Mouse (Mus musculus) kidney, adult 11 months (tissue): ENCODE results near the gene Fbxo21.

ENCODE experiments used
- DNase-seq: peaks from one replicate; pipeline ENCODE4 v3.0.0; 2022

The Fbxo21 gene

GRCm38 (mm10) chr5:117980921-117981320 is 4.4 kb downstream of the Fbxo21 start:
- DNase-seq, result no peak

DNA sequence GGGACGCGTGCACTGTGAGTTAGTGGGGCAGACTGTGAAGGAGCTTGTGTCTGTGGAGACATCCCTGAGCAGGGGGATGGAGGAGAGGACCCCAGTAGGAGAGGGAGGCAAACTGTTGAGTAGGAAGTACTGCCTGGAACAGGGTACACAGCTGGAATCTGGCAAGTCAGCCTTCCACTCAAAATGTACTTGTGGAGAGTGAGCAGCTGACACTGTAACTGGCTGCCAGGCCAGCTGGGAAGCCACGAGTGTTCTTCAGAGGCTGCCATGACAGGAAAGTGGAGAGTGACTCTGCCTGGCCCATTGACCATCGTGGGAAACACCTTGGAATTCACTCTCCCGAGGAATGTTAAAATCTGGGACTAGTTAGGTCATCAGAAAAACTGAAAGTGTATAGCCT is 5.4 kb downstream of the Fbxo21 start:
- DNase-seq, result no peak

DNA sequence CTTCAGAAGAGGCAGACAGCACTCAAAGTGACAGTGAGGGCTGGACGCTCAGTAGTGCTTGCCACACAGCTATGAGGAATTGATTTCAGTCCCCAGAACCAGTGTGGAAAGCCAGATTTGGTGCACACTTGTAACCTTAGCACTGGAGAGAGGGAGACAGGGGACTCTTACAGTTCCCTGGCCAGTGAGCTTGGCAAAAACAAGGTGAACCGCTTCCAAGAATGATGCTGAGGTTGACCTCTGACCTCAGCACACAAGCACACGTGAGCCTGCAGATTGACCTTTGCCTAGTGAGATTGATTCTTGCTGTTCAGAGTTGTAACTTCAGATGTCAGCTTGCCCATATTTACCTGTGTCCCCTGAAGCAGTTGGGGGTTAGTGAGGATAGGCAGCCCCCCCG is 9.8 kb downstream of the Fbxo21 start:
- DNase-seq, result peak; percentile 84

- DNase-seq, result no peak
Measured at GRCm38 (mm10) chr5:117987891-117988290, 11.4 kb downstream of the Fbxo21 start.

- no peak for DNase-seq
Measured at GRCm38 (mm10) chr5:117988367-117988766, 11.8 kb downstream of the Fbxo21 start.

DNA sequence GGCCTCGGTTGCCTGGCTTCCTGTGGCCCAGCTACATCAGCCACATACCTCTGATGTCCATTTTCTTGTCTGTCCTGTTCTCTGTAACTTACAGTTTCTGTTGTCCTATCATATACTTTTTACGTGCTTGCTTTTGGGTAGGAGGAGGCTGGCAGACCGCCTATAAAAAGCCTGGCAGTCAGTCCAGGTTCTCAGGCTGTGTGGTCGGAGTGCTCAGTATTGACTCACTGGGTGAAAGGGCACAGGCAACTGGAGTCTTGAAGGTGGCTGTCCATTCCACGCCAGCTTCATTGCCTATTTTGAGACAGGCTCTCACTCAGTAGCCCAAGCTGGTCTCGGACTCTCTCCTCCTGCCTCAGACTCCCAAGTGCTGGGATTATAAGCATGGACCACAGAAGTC is 13.2 kb downstream of the Fbxo21 start:
- peak; percentile 73 for DNase-seq

- no peak for DNase-seq
Measured at GRCm38 (mm10) chr5:117990957-117991356, 14.4 kb downstream of the Fbxo21 start.

GRCm38 (mm10) chr5:117993550-117993949 is 17.0 kb downstream of the Fbxo21 start:
- no peak for DNase-seq

DNA sequence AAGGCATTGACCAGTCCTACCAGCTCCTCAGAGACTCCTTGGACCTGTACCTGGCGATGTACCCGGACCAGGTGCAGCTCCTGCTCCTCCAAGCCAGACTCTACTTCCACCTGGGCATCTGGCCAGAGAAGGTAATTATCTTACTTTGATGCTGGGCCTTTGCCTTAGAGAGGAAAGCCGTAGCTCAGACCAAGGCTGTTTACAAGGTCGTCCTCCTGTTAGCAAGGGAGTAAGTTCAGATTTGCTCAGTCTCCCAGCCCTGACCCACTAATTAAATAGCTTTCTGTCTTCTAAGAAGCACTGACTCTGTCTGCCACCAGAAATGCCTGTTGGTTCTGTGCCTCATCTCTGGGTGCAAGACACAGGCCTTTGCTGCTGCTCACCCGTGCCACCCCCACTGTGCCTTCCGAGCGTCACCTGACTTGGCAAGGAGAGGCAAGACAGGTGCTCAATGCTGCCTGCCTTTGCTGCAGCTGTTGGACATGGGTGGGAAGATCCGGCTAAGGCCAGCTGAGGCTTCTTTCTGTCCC is 18.9 kb downstream of the Fbxo21 start:
- peak; percentile 77 for DNase-seq

DNA sequence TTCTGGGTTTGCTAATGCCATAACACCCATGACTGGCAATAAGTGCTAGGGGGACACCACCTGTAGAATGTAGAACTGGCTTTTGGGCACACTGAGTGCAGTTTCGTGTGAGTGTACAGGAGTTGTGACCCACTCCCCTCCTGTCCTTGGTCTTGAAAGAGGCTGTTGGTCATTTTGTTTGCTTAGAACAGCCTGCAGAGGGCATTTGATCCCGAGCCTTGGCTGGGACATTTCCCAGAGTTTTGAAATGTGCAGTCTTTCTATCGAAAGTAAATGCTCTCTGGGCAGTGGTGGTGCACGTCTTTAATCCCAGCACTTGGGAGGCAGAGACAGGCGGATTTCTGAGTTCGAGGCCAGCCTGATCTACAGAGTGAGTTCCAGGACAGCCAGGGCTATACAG is 19.4 kb downstream of the Fbxo21 start:
- no peak for DNase-seq

DNA sequence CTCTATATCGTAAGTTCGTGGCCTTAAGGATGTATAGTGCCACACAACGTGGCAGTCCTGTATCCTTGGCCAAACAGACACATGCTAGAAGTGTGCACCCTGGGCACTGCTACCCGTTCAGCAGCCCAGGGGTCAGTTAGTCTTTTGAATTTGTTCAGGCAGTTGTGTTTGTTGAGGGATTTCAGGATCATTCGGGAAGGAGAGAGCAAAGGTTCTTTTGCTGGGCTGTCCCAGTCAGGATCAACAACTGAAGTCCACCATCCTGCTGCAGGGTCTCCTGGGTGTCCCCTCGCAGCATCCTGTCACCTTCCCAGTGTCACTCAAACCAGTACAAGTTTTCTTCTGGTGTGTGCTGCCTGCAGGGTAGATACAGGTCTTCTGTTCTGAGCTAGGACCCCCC is 20.1 kb downstream of the Fbxo21 start:
- DNase-seq, result no peak

DNA sequence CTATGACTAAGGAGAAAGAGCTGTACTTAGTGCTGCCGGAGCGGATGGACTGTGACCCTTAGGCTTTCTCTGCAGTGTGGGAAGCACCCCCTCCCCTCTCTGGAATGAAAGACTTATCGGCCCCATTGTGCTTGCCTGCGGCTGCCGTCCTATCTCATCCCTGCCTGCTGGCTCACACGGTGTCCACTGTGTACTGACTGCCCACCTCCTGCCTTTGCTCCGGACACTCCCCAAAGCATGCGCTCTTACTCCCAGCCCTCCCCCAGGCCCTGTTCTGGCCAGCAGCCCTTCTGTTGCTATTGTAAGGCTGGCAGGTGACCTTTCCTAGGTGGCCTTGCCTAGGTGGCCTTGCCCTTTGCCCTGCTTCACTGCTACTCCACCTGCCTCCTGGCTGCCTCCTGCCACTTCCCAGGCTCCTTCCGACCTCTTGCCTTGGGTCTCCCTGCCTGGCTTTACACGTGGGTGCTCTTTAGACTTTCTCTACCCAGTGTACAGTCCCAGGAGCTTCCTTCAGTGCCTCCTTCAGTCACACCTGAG is 21.0 kb downstream of the Fbxo21 start:
- DNase-seq, result peak; percentile 79

- no peak for DNase-seq
Measured at GRCm38 (mm10) chr5:117999061-117999460, 22.5 kb downstream of the Fbxo21 start.

GRCm38 (mm10) chr5:117999584-117999983 is 23.1 kb downstream of the Fbxo21 start:
- no peak for DNase-seq

DNA sequence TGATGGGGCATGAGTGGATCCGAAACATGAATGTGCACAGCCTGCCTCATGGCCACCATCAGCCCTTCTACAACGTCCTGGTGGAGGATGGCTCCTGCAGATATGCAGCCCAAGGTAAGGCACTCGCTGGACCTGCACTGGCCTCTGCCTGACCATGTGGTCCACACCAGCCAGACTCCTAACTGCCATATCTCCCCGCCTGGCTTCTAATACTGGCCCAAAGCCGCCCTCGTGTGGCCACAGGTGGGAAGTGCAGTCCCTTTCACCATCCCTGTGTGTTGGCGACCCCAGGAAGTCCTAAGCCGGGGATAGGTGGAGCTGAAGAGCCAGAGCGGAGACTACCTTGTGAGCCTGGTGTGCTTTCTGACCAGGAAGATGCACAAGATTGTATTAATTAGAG is 25.5 kb downstream of the Fbxo21 start:
- DNase-seq, result peak; percentile 47

GRCm38 (mm10) chr5:118004619-118005018 is 28.1 kb downstream of the Fbxo21 start:
- DNase-seq, result no peak

GRCm38 (mm10) chr5:118005728-118006127 is 29.2 kb downstream of the Fbxo21 start:
- no peak for DNase-seq

DNA sequence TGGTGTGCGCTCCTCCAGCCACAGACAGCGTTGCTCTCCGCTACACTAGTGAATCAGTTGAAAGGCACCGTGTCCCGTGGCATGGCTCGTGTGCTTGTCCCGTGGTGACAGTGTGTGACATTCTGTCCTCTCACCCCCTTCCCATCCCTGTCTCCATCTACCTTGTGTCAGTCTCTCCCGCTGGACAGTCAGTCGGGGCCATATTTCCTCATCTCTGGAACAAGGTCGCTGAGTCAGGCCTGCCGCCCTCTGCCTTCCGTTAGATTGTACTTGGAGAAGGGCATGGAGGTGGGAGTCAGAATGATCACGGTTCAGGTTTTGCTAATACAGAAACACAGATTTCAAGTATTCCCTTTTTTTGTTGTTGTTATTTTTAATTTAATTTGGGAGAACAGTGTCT is 31.8 kb downstream of the Fbxo21 start:
- no peak for DNase-seq

DNA sequence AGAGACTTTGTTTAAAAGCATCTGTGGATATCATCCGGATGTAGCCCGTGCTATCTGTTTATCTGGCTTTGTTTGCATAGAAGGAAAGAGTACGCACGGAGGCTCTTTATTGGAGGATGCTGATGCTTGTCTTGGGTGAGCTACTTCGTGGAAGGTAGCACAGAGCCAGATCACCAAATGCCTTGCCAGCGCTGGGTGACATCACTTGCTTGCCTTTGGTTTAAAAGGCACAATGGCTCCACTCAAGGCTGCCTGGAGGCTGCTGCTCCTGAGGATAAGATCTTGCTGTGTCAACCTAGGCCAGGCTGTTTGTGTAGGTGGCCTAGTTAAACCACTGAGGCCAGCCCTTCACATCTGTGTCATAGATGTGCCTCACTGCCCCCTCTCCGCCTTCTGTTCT is 34.3 kb downstream of the Fbxo21 start:
- no peak for DNase-seq

GRCm38 (mm10) chr5:118011796-118012195 is 35.3 kb downstream of the Fbxo21 start:
- no peak for DNase-seq

DNA sequence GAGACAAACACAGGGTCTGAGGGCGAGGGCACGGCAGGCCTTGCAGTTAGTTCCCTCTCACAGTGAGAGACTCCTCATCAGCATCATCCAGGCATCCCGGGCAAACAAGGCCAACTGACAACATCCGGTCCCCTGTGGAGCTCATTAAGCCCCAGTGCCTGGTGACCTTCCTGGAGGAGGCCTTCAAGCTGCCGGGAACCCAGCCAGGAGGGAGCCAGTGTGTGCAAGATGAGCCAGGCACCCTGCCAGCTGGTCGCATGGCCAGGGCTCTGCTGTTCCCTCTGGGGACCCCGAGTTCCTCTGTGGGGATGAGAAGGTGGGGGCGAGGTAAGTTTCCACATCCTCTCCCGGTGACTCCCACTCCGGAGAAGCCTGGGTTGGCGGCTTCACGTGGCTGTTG is 38.5 kb downstream of the Fbxo21 start:
- DNase-seq, result peak; percentile 85

DNA sequence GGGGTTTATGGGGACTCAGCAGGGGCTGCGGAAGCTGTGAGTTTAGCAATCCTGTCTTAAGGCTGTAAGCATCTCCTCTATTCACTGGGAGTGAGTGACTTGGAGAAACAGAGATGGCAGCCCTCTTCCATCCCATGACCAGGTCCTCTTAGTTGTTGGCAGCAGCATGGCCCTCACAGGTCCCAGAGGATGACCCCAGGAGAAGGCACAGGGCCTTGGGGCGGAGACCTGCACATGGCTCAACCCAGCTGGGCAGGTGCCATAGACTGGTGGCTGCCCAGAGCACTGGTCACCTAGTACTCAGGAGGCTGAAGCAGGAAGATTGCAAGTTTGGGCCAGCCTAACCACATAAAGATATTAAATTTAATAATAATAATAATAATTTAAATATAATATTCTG is 39.1 kb downstream of the Fbxo21 start:
- no peak for DNase-seq

DNA sequence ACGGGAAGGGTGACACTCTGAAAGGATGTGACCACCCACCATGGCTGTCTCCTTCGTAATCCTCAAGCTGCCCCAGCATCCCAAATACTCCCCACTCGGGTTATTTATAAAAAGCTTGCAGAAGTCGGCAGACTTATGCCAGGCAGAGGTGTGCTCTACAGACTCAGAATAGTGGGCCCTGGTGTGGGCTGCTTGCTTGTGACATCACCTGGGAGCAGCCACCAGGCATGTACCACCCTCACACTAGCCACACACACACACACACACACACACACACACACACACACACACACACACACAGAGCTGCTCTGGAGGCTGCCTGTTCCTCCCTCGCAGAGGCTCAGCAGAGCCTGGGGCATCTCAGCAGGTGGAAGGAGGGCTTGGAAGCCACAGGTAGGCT is 41.0 kb downstream of the Fbxo21 start:
- DNase-seq, result no peak

DNA sequence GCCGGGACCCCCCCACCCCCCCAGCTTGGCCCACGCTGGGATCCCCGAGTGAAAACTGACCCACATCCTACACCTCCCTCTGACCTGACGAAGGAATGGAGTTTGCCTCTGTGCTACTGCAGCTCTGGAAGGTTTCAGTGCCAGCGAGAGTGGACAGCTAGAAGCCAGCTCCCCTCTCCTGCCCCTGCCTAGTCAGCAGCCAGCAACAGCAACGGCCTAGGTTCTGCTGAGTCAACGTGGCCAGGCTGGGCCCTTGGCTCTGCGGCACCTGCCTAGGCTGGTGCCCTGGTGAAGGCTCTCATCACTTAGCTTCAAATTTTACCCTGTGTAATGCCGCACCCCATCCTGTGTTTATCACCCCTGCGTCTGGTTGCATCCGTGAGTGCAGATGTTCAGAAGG is 43.4 kb downstream of the Fbxo21 start:
- no peak for DNase-seq

GRCm38 (mm10) chr5:118023053-118023452 is 46.5 kb downstream of the Fbxo21 start:
- no peak for DNase-seq

- DNase-seq, result no peak
Measured at GRCm38 (mm10) chr5:118025880-118026279, 49.4 kb downstream of the Fbxo21 start.
